Mouse (Mus musculus) embryonic fibroblast, embryonic 13.5 days (primary cell): ENCODE data around the gene Cdc14b.

ENCODE experiments used
- CTCF ChIP-seq: IDR thresholded peaks from 2 replicates; pipeline ENCODE4 v1.5.1; 2011; ENCODE audit warnings: mild to moderate bottlenecking, control low read depth, low read length, moderate library complexity, borderline replicate concordance; ENCODE audit not compliant: insufficient read depth
- POLR2A ChIP-seq: IDR thresholded peaks from 2 replicates; pipeline ENCODE4 v1.6.1; 2011; ENCODE audit warnings: low read depth, mild to moderate bottlenecking, control low read depth, low read length, moderate library complexity

GRCm38 (mm10) chr13:64187065-64187464 is 88.0 kb downstream of the Cdc14b start:
- TF ChIP-seq CTCF (no peak), POLR2A (no peak)
